Mouse (Mus musculus): ENCODE measurements at regions not wholly inside any gene's neighbourhood (a gene's known extent, or its start where the extent isn't known, plus 50 kb on each side); places are given as distances from the start of the nearest gene placed in this dataset.
A peak's percentile ranks its signal among the peaks of the same experiment; 100 is the strongest.
"Not testable (repeated sequence)": the region's sequence is repeated elsewhere in the genome, so short reads cannot be mapped to it uniquely, and the experiment has no call there.

GRCm38 (mm10) chr9:13105426-13105825 lies 140.2 kb downstream of the Jrkl start:
- DNase-seq = no peak

GRCm38 (mm10) chr9:13083669-13084068 lies 162.0 kb downstream of the Jrkl start:
- DNase-seq = no peak

GRCm38 (mm10) chr9:13049079-13049478 lies 196.6 kb downstream of the Jrkl start:
- no peak for DNase-seq

GRCm38 (mm10) chr9:13019025-13019424 lies 226.6 kb downstream of the Jrkl start:
- no peak for DNase-seq

GRCm38 (mm10) chr9:12983209-12983608 lies 262.4 kb downstream of the Jrkl start:
- DNase-seq = not testable (repeated sequence)

- DNase-seq = no peak
Observed at GRCm38 (mm10) chr9:12973022-12973421, 272.6 kb downstream of the Jrkl start.

GRCm38 (mm10) chr9:12960337-12960736 lies 285.3 kb downstream of the Jrkl start:
- no peak for DNase-seq

- DNase-seq = no peak
Observed at GRCm38 (mm10) chr9:12946088-12946487, 299.5 kb downstream of the Jrkl start.

GRCm38 (mm10) chr9:12945476-12945875 lies 300.2 kb downstream of the Jrkl start:
- DNase-seq = no peak

GRCm38 (mm10) chr9:12945037-12945436 lies 300.6 kb downstream of the Jrkl start:
- no peak for DNase-seq

- DNase-seq = no peak
Observed at GRCm38 (mm10) chr9:12935016-12935415, 310.6 kb downstream of the Jrkl start.

GRCm38 (mm10) chr9:12925549-12926186 lies 320.0 kb downstream of the Jrkl start:
- no peak for DNase-seq

GRCm38 (mm10) chr9:12900726-12901125 lies 344.9 kb downstream of the Jrkl start:
- no peak for DNase-seq

- DNase-seq = no peak
Observed at GRCm38 (mm10) chr9:12879753-12880490, 365.7 kb downstream of the Jrkl start.

GRCm38 (mm10) chr9:12876496-12876895 lies 369.1 kb downstream of the Jrkl start:
- peak; percentile 16 for DNase-seq

- peak; percentile 30 for DNase-seq
Observed at GRCm38 (mm10) chr9:12870941-12871340, 374.7 kb downstream of the Jrkl start.

All from kidney, adult 9 months (tissue).